Mouse (Mus musculus): ENCODE results near the gene Tmem159. TPM values are rescaled to one million over a fixed set of nuclear protein-coding genes. Genes with fewer than 3 reads are reported as not detected.

The Tmem159 gene
- polyA plus RNA-seq, 1 experiment = 5.7 TPM

GRCm38 (mm10) chr7:120106356-120106755 is 4.2 kb downstream of the Tmem159 start:
- DNase-seq (ENCODE audit: low read depth in 1 of 2, low spot score in 2 of 2) = no peak
- Histone ChIP-seq H3K4me3 (ENCODE audit: extremely low read depth, insufficient read depth, insufficient read length) (no peak overlapping the region), H3K36me3 (ENCODE audit: control insufficient read depth, insufficient read depth, low read length) (no peaks in the 10 kb centered on the region), H3K27ac (ENCODE audit: insufficient read depth, low read length) (no peak overlapping the region), H3K27me3 (ENCODE audit: control insufficient read depth, insufficient read depth, low read length) (no peaks in the 10 kb centered on the region), H3K4me1 (ENCODE audit: control insufficient read depth, insufficient read depth, insufficient read length) (no peaks in the 10 kb centered on the region)
- TF ChIP-seq CTCF (IDR thresholded peaks at IDR 0.05; ENCODE audit: extremely low read depth, insufficient read depth, insufficient read length, insufficient replicate concordance) (no peak), POLR2A (IDR thresholded peaks at IDR 0.05; ENCODE audit: low read depth, low read length) (no peak)
- WGBS = 69% methylated on average over 2 of the region's 2 CpGs

- H3K27ac ChIP-seq (ENCODE audit: insufficient read depth, low read length) = no peak overlapping the region
- no peaks in the 10 kb centered on the region for H3K36me3 ChIP-seq (ENCODE audit: control insufficient read depth, insufficient read depth, low read length)
- no peaks in the 10 kb centered on the region for H3K27me3 ChIP-seq (ENCODE audit: control insufficient read depth, insufficient read depth, low read length)
- TF ChIP-seq CTCF (IDR thresholded peaks at IDR 0.05; ENCODE audit: extremely low read depth, insufficient read depth, insufficient read length, insufficient replicate concordance) = no peak
- TF ChIP-seq POLR2A (IDR thresholded peaks at IDR 0.05; ENCODE audit: low read depth, low read length) = no peak
- H3K4me3 ChIP-seq (ENCODE audit: extremely low read depth, insufficient read depth, insufficient read length) = no peak overlapping the region
- no peak for DNase-seq (ENCODE audit: low read depth in 1 of 2, low spot score in 2 of 2)
- no peaks in the 10 kb centered on the region for H3K4me1 ChIP-seq (ENCODE audit: control insufficient read depth, insufficient read depth, insufficient read length)
- WGBS = 88% methylated on average over 5 of the region's 5 CpGs
Measured at GRCm38 (mm10) chr7:120109676-120110075, 7.5 kb downstream of the Tmem159 start.

- H3K36me3 ChIP-seq (ENCODE audit: control insufficient read depth, insufficient read depth, low read length) = no peaks in the 10 kb centered on the region
- H3K27me3 ChIP-seq (ENCODE audit: control insufficient read depth, insufficient read depth, low read length) = no peaks in the 10 kb centered on the region
- DNase-seq (ENCODE audit: low read depth in 1 of 2, low spot score in 2 of 2) = no peak
- 94% methylated on average over 5 of the region's 5 CpGs for WGBS
- no peak overlapping the region for H3K27ac ChIP-seq (ENCODE audit: insufficient read depth, low read length)
- H3K4me1 ChIP-seq (ENCODE audit: control insufficient read depth, insufficient read depth, insufficient read length) = no peaks in the 10 kb centered on the region
- H3K4me3 ChIP-seq (ENCODE audit: extremely low read depth, insufficient read depth, insufficient read length) = no peak overlapping the region
- TF ChIP-seq CTCF (IDR thresholded peaks at IDR 0.05; ENCODE audit: extremely low read depth, insufficient read depth, insufficient read length, insufficient replicate concordance) (no peak), POLR2A (IDR thresholded peaks at IDR 0.05; ENCODE audit: low read depth, low read length) (no peak)
Measured at GRCm38 (mm10) chr7:120116976-120117375, 14.8 kb downstream of the Tmem159 start.

- TF ChIP-seq POLR2A (IDR thresholded peaks at IDR 0.05; ENCODE audit: low read depth, low read length) = no peak
- TF ChIP-seq CTCF (IDR thresholded peaks at IDR 0.05; ENCODE audit: extremely low read depth, insufficient read depth, insufficient read length, insufficient replicate concordance) = no peak
- Histone ChIP-seq H3K36me3 (ENCODE audit: control insufficient read depth, insufficient read depth, low read length) (no peaks in the 10 kb centered on the region), H3K27me3 (ENCODE audit: control insufficient read depth, insufficient read depth, low read length) (no peaks in the 10 kb centered on the region), H3K4me1 (ENCODE audit: control insufficient read depth, insufficient read depth, insufficient read length) (no peaks in the 10 kb centered on the region), H3K27ac (ENCODE audit: insufficient read depth, low read length) (no peak overlapping the region), H3K4me3 (ENCODE audit: extremely low read depth, insufficient read depth, insufficient read length) (no peak overlapping the region)
- WGBS = 81% methylated on average over 6 of the region's 6 CpGs
- no peak for DNase-seq (ENCODE audit: low read depth in 1 of 2, low spot score in 2 of 2)
Measured at GRCm38 (mm10) chr7:120117529-120117928, 15.4 kb downstream of the Tmem159 start.

- no peak for DNase-seq (ENCODE audit: low read depth in 1 of 2, low spot score in 2 of 2)
Measured at GRCm38 (mm10) chr7:120123776-120124175, 21.6 kb downstream of the Tmem159 start.

GRCm38 (mm10) chr7:120124844-120125243 is 22.7 kb downstream of the Tmem159 start:
- H3K27ac ChIP-seq (ENCODE audit: insufficient read depth, low read length) = no peak overlapping the region
- TF ChIP-seq CTCF (IDR thresholded peaks at IDR 0.05; ENCODE audit: extremely low read depth, insufficient read depth, insufficient read length, insufficient replicate concordance) = peak; percentile 26; the same call in 1 of the 2 replicates
- TF ChIP-seq POLR2A (IDR thresholded peaks at IDR 0.05; ENCODE audit: low read depth, low read length) = no peak
- H3K36me3 ChIP-seq (ENCODE audit: control insufficient read depth, insufficient read depth, low read length) = no peaks in the 10 kb centered on the region
- WGBS = 5% methylated on average over 3 of the region's 3 CpGs
- no peaks in the 10 kb centered on the region for H3K27me3 ChIP-seq (ENCODE audit: control insufficient read depth, insufficient read depth, low read length)
- no peak for DNase-seq (ENCODE audit: low read depth in 1 of 2, low spot score in 2 of 2)
- H3K4me1 ChIP-seq (ENCODE audit: control insufficient read depth, insufficient read depth, insufficient read length) = no peaks in the 10 kb centered on the region
- no peak overlapping the region for H3K4me3 ChIP-seq (ENCODE audit: extremely low read depth, insufficient read depth, insufficient read length)

More at GRCm38 (mm10) chr7:120123776-120124175, 21.6 kb downstream of the Tmem159 start:
- no peaks in the 10 kb centered on the region for H3K27me3 ChIP-seq (ENCODE audit: control insufficient read depth, insufficient read depth, low read length)
- TF ChIP-seq POLR2A (IDR thresholded peaks at IDR 0.05; ENCODE audit: low read depth, low read length) (no peak), CTCF (IDR thresholded peaks at IDR 0.05; ENCODE audit: extremely low read depth, insufficient read depth, insufficient read length, insufficient replicate concordance) (no peak)
- no peak overlapping the region for H3K27ac ChIP-seq (ENCODE audit: insufficient read depth, low read length)
- H3K4me1 ChIP-seq (ENCODE audit: control insufficient read depth, insufficient read depth, insufficient read length) = no peaks in the 10 kb centered on the region
- WGBS = 88% methylated on average over 4 of the region's 4 CpGs
- H3K36me3 ChIP-seq (ENCODE audit: control insufficient read depth, insufficient read depth, low read length) = no peaks in the 10 kb centered on the region
- H3K4me3 ChIP-seq (ENCODE audit: extremely low read depth, insufficient read depth, insufficient read length) = no peak overlapping the region

- DNase-seq (ENCODE audit: low read depth in 1 of 2, low spot score in 2 of 2) = no peak
- TF ChIP-seq POLR2A (IDR thresholded peaks at IDR 0.05; ENCODE audit: low read depth, low read length) = no peak
- TF ChIP-seq CTCF (IDR thresholded peaks at IDR 0.05; ENCODE audit: extremely low read depth, insufficient read depth, insufficient read length, insufficient replicate concordance) = no peak
- Histone ChIP-seq H3K27me3 (ENCODE audit: control insufficient read depth, insufficient read depth, low read length) (no peaks in the 10 kb centered on the region), H3K27ac (ENCODE audit: insufficient read depth, low read length) (no peak overlapping the region), H3K4me1 (ENCODE audit: control insufficient read depth, insufficient read depth, insufficient read length) (no peaks in the 10 kb centered on the region), H3K4me3 (ENCODE audit: extremely low read depth, insufficient read depth, insufficient read length) (no peak overlapping the region), H3K36me3 (ENCODE audit: control insufficient read depth, insufficient read depth, low read length) (no peaks in the 10 kb centered on the region)
- 52% methylated on average over 5 of the region's 5 CpGs for WGBS
Measured at GRCm38 (mm10) chr7:120126976-120127685, 25.0 kb downstream of the Tmem159 start.

All from spleen, adult 2 months (tissue).